ENCODE assay signal across 8 mouse cellular contexts in genomic region chr12:108121288-108121687, GRCm38 (mm10). TPM values are rescaled to one million over a fixed set of nuclear protein-coding genes. Genes with fewer than 3 reads are reported as not detected.
DNase-seq lines count a peak whose midpoint lies in the region; ATAC-seq and TF ChIP-seq lines count a peak whose summit lies in the region.
"Had no signal": no experiment of that assay in that cellular context is flagged by ENCODE, and none has a peak within 500 bp of the region (broad histone marks: within the 10 kb centered on the region; RNA-seq: fewer than 3 reads in every experiment).

No protein-coding gene starts in this region.

- peak; percentile 76 for TF ChIP-seq CTCF in Patski (IDR thresholded peaks at IDR 0.05)
- peak; percentile 82 for TF ChIP-seq CTCF in liver, embryonic 14.5 days (IDR thresholded peaks at IDR 0.05; ENCODE audit: low read depth)

- H3K36me3 ChIP-seq in liver, embryonic 14.5 days (replicated peaks; ENCODE audit: control insufficient read depth, insufficient read depth, low read depth), result peaks cover 8% of the 10 kb centered on the region

- no peak overlapping the region for H3K4me3 ChIP-seq in liver, embryonic 14.5 days (ENCODE audit: insufficient read depth in 1 of 2, low read depth in 2 of 2, low read length in 2 of 2)
- H3K4me3 ChIP-seq: lung, embryonic 15.5 days had no signal

- CTCF ChIA-PET in Patski (lab: Charles Lee), result interaction anchor here (0.6 to 1.5 kb wide), 4 partner anchors 13 to 78 kb away, joined by 3 to 6 read pairs (median 3); no protein-coding TSS in a partner anchor

- peak; percentile 3 for DNase-seq in Patski (ENCODE audit: low read depth, low spot score)
- peak; percentile 86 to 89 for DNase-seq in cerebellum, postnatal 10 days
- DNase-seq in frontal cortex, postnatal 36 days (ENCODE audit: low spot score in 2 of 2), result peak; percentile 67 to 79
- DNase-seq in kidney, postnatal 10 days, result peak; percentile 75
- DNase-seq in liver, embryonic 14.5 days (ENCODE audit: low read depth in 3 of 3, low spot score in 3 of 3), result peak; percentile 10 to 20 (median 16)

- no peaks in the 10 kb centered on the region for H3K27me3 ChIP-seq in Patski
- H3K27me3 ChIP-seq in liver, embryonic 14.5 days (ENCODE audit: control insufficient read depth, insufficient read depth, low read length), result no peaks in the 10 kb centered on the region
- H3K27me3 ChIP-seq: lung, embryonic 15.5 days had no signal

- H3K9ac ChIP-seq in liver, embryonic 14.5 days (replicated peaks), result no peak overlapping the region
- H3K9ac ChIP-seq: lung, embryonic 15.5 days had no signal

- in situ Hi-C loops in Patski (cut with MboI; ENCODE audit: low pct_unique_long_range_greater_than_20kb), result no loop called here

- no peak for TF ChIP-seq EP300 in liver, embryonic 14.5 days (IDR thresholded peaks at IDR 0.05; ENCODE audit: low read depth)

- H3K27ac ChIP-seq in liver, embryonic 14.5 days, result no peak overlapping the region
- H3K27ac ChIP-seq: lung, embryonic 15.5 days had no signal

- peak; percentile 93 for ATAC-seq in CD4-positive, CD25-positive, alpha-beta regulatory T cell, adult 4 months
- ATAC-seq in Patski, result no peak
- no peak for ATAC-seq in liver, embryonic 14.5 days (ENCODE audit: insufficient read depth)
- ATAC-seq in neutrophil, adult 5-6 weeks (ENCODE audit: extremely low read depth, insufficient number of reproducible peaks, low FRiP score, poor library complexity, severe bottlenecking), result 0 out of 2 replicates have a peak, but pooled peaks have one; percentile 51

- 20% methylated on average over 2 of the region's 2 CpGs for WGBS in liver, embryonic 14.5 days (ENCODE audit: insufficient replicate concordance)

- no peaks in the 10 kb centered on the region for H3K4me1 ChIP-seq in liver, embryonic 14.5 days (replicated peaks; ENCODE audit: control insufficient read depth in 2 of 2, insufficient read depth in 2 of 2, low read length in 1 of 2)

- H3K4me2 ChIP-seq in liver, embryonic 14.5 days (ENCODE audit: low read depth), result no peak overlapping the region
- H3K4me2 ChIP-seq: lung, embryonic 15.5 days had no signal

- POLR2A ChIA-PET in Patski (lab: Charles Lee), result no interaction called here

- no peaks in the 10 kb centered on the region for H3K9me3 ChIP-seq in liver, embryonic 14.5 days (ENCODE audit: control insufficient read depth, low read length)
- H3K9me3 ChIP-seq: lung, embryonic 15.5 days had no signal

RNA-seq across cellular contexts. Expression of gene Setd3, which starts 57.8 kb away (rescaled TPM):
- 10 to 100 TPM; 21.5 to 25.3 TPM for polyA plus RNA-seq in CD4-positive, CD25-positive, alpha-beta regulatory T cell, adult 4 months (2017; shearing (Covaris generic))
- polyA plus RNA-seq in Patski (2021), result 84.2 TPM
- 15.2 and 26.8 TPM in 2 replicates for polyA plus RNA-seq in liver, embryonic 14.5 days (2012; rRNA removed)
- polyA plus RNA-seq in liver, embryonic 14.5 days (2014; fragmentation: Nextera tagmentation; extraction: Ambion mirVana), result 43.4 and 46.2 TPM in 2 replicates
- total RNA-seq in neutrophil, adult 5-6 weeks (2017), result 89.0 and 91.4 TPM in 2 replicates

RNA-seq across cellular contexts. Expression of gene Ccnk, which starts 58.1 kb away (rescaled TPM):
- polyA plus RNA-seq in CD4-positive, CD25-positive, alpha-beta regulatory T cell, adult 4 months (2017; shearing (Covaris generic)), result 1 to 10 TPM; 1.6 to 5.3 TPM
- 26.0 TPM for polyA plus RNA-seq in Patski (2021)
- polyA plus RNA-seq in liver, embryonic 14.5 days (2012; rRNA removed), result 9.2 and 10.4 TPM in 2 replicates
- 3.9 and 4.0 TPM in 2 replicates for polyA plus RNA-seq in liver, embryonic 14.5 days (2014; fragmentation: Nextera tagmentation; extraction: Ambion mirVana)
- 26.4 and 33.0 TPM in 2 replicates for total RNA-seq in neutrophil, adult 5-6 weeks (2017)

Comparison
In these comparisons a context has a peak if more than half of its experiments do, and no peak if none do; other contexts are left out.
1. ATAC-seq: peak in CD4-positive, CD25-positive, alpha-beta regulatory T cell, adult 4 months (single experiment) and neutrophil, adult 5-6 weeks (single experiment); none in Patski (single experiment) and liver, embryonic 14.5 days (single experiment).
2. DNase-seq: peak in every context shown above with its lines; median percentile 88 in cerebellum, postnatal 10 days; 75 in kidney, postnatal 10 days; 73 in frontal cortex, postnatal 36 days; 16 in liver, embryonic 14.5 days; 3 in Patski.